Comparison of ENCODE assay signal across 8 mouse cellular contexts in the genomic region with DNA sequence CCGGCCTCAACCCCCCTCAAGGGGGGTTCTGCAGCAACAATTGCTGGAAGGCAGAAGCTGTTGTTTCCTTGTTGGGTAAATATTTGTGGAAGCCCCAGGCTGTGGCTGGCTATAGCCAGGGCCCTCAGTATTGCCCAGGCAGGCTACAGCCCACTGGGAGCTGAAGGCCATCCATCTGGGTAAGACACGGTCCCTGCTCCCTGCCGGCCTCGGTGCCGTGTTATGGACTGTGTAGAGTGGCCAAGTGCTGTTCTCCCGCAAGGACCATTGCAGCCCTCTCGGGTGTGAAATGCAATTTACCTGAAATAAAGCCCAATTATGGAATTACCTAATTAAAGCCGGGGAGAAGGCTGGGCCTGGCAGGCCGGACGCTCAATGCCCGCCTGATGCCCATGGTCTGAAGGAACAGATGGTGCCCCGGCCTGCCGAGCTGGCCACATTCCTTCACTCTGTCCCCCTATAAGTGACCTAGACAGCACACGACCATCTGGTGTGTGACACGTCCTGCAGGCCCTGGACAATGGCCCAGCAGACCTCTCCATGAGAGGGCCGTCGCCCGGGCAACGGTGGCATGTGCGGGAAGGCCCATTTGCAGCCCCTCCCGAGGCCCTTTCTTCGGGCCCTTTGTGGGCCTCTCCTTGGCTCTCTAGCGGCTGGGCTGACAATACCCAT. TPM values are rescaled to one million over a fixed set of nuclear protein-coding genes. Genes with fewer than 3 reads are reported as not detected.
DNase-seq lines count a peak whose midpoint lies in the region; ATAC-seq and TF ChIP-seq lines count a peak whose summit lies in the region.

No protein-coding gene starts in this region.

- no peak for TF ChIP-seq EP300 in heart, adult 2 months (IDR thresholded peaks at IDR 0.05; ENCODE audit: insufficient read depth, low read depth, low read length)

- no peak overlapping the region for H3K4me3 ChIP-seq in heart, adult 2 months
- H3K4me3 ChIP-seq in heart, embryonic 12.5 days = no peak overlapping the region
- H3K4me3 ChIP-seq in forebrain, embryonic 10.5 days = peak overlapping the region; percentile 21; the same call in 1 of the 2 replicates
- no peak overlapping the region for H3K4me3 ChIP-seq in midbrain, embryonic 12.5 days

- peak overlapping the region; percentile 20; the same call in 1 of the 2 replicates for H3K27ac ChIP-seq in heart, adult 2 months
- no peak overlapping the region for H3K27ac ChIP-seq in heart, embryonic 12.5 days (ENCODE audit: poor library complexity, severe bottlenecking)
- peak overlapping the region; percentile 81 for H3K27ac ChIP-seq in forebrain, embryonic 10.5 days
- peak overlapping the region; percentile 76 for H3K27ac ChIP-seq in midbrain, embryonic 12.5 days (replicated peaks)

- TF ChIP-seq POLR2A in heart, adult 2 months (IDR thresholded peaks at IDR 0.05; ENCODE audit: insufficient read depth, low read depth, low read length) = no peak
- no peak for TF ChIP-seq POLR2A in brain, embryonic 14.5 days (IDR thresholded peaks at IDR 0.05; ENCODE audit: borderline replicate concordance, extremely low read depth, insufficient read depth, insufficient read length, poor library complexity, severe bottlenecking)

- H3K9ac ChIP-seq in heart, adult 2 months (ENCODE audit: low read depth, low read length) = no peak overlapping the region
- no peak overlapping the region for H3K9ac ChIP-seq in heart, embryonic 12.5 days
- no peak overlapping the region for H3K9ac ChIP-seq in midbrain, embryonic 12.5 days (replicated peaks)

- no peaks in the 10 kb centered on the region for H3K9me3 ChIP-seq in heart, embryonic 12.5 days (replicated peaks)
- H3K9me3 ChIP-seq in forebrain, embryonic 10.5 days = no peaks in the 10 kb centered on the region
- H3K9me3 ChIP-seq in midbrain, embryonic 12.5 days = no peaks in the 10 kb centered on the region

- TF ChIP-seq CTCF in heart, adult 2 months (IDR thresholded peaks at IDR 0.05) = no peak
- TF ChIP-seq CTCF in brain, embryonic 14.5 days (IDR thresholded peaks at IDR 0.05; ENCODE audit: borderline replicate concordance, extremely low read depth, insufficient read depth, insufficient read length) = no peak

- no peak overlapping the region for H3K4me2 ChIP-seq in heart, embryonic 12.5 days
- peak overlapping the region; percentile 24 for H3K4me2 ChIP-seq in midbrain, embryonic 12.5 days (replicated peaks)

- no peak for ATAC-seq in heart, embryonic 12.5 days (ENCODE audit: insufficient number of reproducible peaks, low FRiP score)
- ATAC-seq in midbrain, embryonic 12.5 days (ENCODE audit: low FRiP score, low read depth) = peak; percentile 87

- intact Hi-C loops in heart, adult 2 months (cut with DNase I) = no loop called here
- intact Hi-C loops in left cerebral cortex, postnatal 25 days (cut with DNase I) = no loop called here

- no peaks in the 10 kb centered on the region for H3K27me3 ChIP-seq in heart, adult 2 months (ENCODE audit: control insufficient read depth, insufficient read depth, low read length)
- no peaks in the 10 kb centered on the region; the same call in 1 of the 2 replicates for H3K27me3 ChIP-seq in heart, embryonic 12.5 days (replicated peaks)
- peaks cover 95% of the 10 kb centered on the region for H3K27me3 ChIP-seq in forebrain, embryonic 10.5 days (ENCODE audit: poor library complexity, severe bottlenecking)
- peaks cover 62% of the 10 kb centered on the region for H3K27me3 ChIP-seq in midbrain, embryonic 12.5 days

- 74% methylated on average over 23 of the region's 23 CpGs for WGBS in heart, adult 2 months
- WGBS in heart, embryonic 12.5 days = 69% methylated on average over 23 of the region's 23 CpGs
- WGBS in forebrain, embryonic 10.5 days = 47% methylated on average over 23 of the region's 23 CpGs
- WGBS in midbrain, embryonic 12.5 days = 22% methylated on average over 23 of the region's 23 CpGs

- DNase-seq in heart, adult 2 months = no peak
- DNase-seq in brain, embryonic 14.5 days (ENCODE audit: low read depth) = peak; percentile 93
- DNase-seq in forebrain, embryonic 10.5 days (ENCODE audit: extremely low spot score, low spot score) = peak; percentile 82
- DNase-seq in right cerebral cortex, postnatal 25 days = no peak
- DNase-seq in spleen, adult 12 weeks (ENCODE audit: low spot score) = no peak
- no peak for DNase-seq in left cerebral cortex, postnatal 25 days (ENCODE audit: low spot score in 2 of 2)

- H3K36me3 ChIP-seq in heart, adult 2 months (ENCODE audit: control insufficient read depth, insufficient read depth, low read length) = no peaks in the 10 kb centered on the region
- H3K36me3 ChIP-seq in heart, embryonic 12.5 days = no peaks in the 10 kb centered on the region
- no peaks in the 10 kb centered on the region for H3K36me3 ChIP-seq in forebrain, embryonic 10.5 days (replicated peaks)
- no peaks in the 10 kb centered on the region for H3K36me3 ChIP-seq in midbrain, embryonic 12.5 days

- H3K4me1 ChIP-seq in heart, adult 2 months (ENCODE audit: control insufficient read depth, insufficient read depth, low read length) = peaks cover 23% of the 10 kb centered on the region
- peaks cover 13% of the 10 kb centered on the region for H3K4me1 ChIP-seq in heart, embryonic 12.5 days (replicated peaks)
- peaks cover 36% of the 10 kb centered on the region for H3K4me1 ChIP-seq in forebrain, embryonic 10.5 days
- H3K4me1 ChIP-seq in midbrain, embryonic 12.5 days = peaks cover 24% of the 10 kb centered on the region

- no peaks in the 10 kb centered on the region for H3K79me2 ChIP-seq in heart, adult 2 months (replicated peaks; ENCODE audit: control insufficient read depth, insufficient read depth, low read length)

RNA-seq across cellular contexts. Expression of a gene that starts 32.6 kb away (rescaled TPM):
- 10 to 100 TPM; 33.9 to 42.4 TPM for total RNA-seq in heart, adult 2 months (2021)
- polyA plus RNA-seq in heart, adult 2 months (2012; rRNA removed) = 12.3 and 15.7 TPM in 2 replicates
- polyA plus RNA-seq in heart, embryonic 12.5 days (2016; fragmentation: Nextera tagmentation; extraction: Ambion mirVana) = 1,218 and 1,354 TPM in 2 replicates
- polyA plus RNA-seq in brain, embryonic 14.5 days (2012; rRNA removed) = 174 and 264 TPM in 2 replicates
- polyA plus RNA-seq in forebrain, embryonic 10.5 days (2016; fragmentation: Nextera tagmentation; extraction: Ambion mirVana) = 194 and 230 TPM in 2 replicates
- polyA plus RNA-seq in midbrain, embryonic 12.5 days (2016; fragmentation: Nextera tagmentation; extraction: Ambion mirVana) = 875 and 1,070 TPM in 2 replicates
- total RNA-seq in left cerebral cortex, postnatal 25 days (2021) = 10 to 100 TPM; 10.7 to 11.4 TPM

RNA-seq across cellular contexts. Expression of a gene that starts 45.3 kb away (rescaled TPM):
- under 1 TPM; 0.36 to 0.42 TPM for total RNA-seq in heart, adult 2 months (2021)
- 2.3 and 2.5 TPM in 2 replicates for polyA plus RNA-seq in heart, adult 2 months (2012; rRNA removed)
- 0.90 and 0.91 TPM in 2 replicates for polyA plus RNA-seq in heart, embryonic 12.5 days (2016; fragmentation: Nextera tagmentation; extraction: Ambion mirVana)
- 0.71 and 1.2 TPM in 2 replicates for polyA plus RNA-seq in brain, embryonic 14.5 days (2012; rRNA removed)
- 0.43 TPM in 2 replicates for polyA plus RNA-seq in forebrain, embryonic 10.5 days (2016; fragmentation: Nextera tagmentation; extraction: Ambion mirVana)
- 0.38 and 0.48 TPM in 2 replicates for polyA plus RNA-seq in midbrain, embryonic 12.5 days (2016; fragmentation: Nextera tagmentation; extraction: Ambion mirVana)
- total RNA-seq in left cerebral cortex, postnatal 25 days (2021) = under 1 TPM in 1 of 2 experiments, not detected in 1; 0.78 TPM

Comparison
In these comparisons a context has a peak if more than half of its experiments do, and no peak if none do; other contexts are left out.
1. RNA of a gene that starts 32.6 kb away (polyA plus RNA-seq): 1,218 to 1,354 TPM in heart, embryonic 12.5 days, 875 to 1,070 TPM in midbrain, embryonic 12.5 days, 174 to 264 TPM in brain, embryonic 14.5 days and 194 to 230 TPM in forebrain, embryonic 10.5 days; 12.3 to 15.7 TPM in heart, adult 2 months; every median in the first group is over 10 times any median in the second.
2. DNase-seq: peak in brain, embryonic 14.5 days (single experiment) and forebrain, embryonic 10.5 days (single experiment); none in heart, adult 2 months (0 of 2), right cerebral cortex, postnatal 25 days (single experiment), spleen, adult 12 weeks (single experiment) and left cerebral cortex, postnatal 25 days (0 of 2).